Mouse (Mus musculus): ENCODE data around the gene Naxd. TPM values are rescaled to one million over a fixed set of nuclear protein-coding genes. Genes with fewer than 3 reads are reported as not detected.

Naxd gene
- polyA plus RNA-seq (2012; rRNA removed), result 26.0 and 29.5 TPM in 2 replicates

GRCm38 (mm10) chr8:11497017-11497990, at the start of gene Naxd:
Gene Naxd (plus strand): TSS chr8:11497506.

DNA sequence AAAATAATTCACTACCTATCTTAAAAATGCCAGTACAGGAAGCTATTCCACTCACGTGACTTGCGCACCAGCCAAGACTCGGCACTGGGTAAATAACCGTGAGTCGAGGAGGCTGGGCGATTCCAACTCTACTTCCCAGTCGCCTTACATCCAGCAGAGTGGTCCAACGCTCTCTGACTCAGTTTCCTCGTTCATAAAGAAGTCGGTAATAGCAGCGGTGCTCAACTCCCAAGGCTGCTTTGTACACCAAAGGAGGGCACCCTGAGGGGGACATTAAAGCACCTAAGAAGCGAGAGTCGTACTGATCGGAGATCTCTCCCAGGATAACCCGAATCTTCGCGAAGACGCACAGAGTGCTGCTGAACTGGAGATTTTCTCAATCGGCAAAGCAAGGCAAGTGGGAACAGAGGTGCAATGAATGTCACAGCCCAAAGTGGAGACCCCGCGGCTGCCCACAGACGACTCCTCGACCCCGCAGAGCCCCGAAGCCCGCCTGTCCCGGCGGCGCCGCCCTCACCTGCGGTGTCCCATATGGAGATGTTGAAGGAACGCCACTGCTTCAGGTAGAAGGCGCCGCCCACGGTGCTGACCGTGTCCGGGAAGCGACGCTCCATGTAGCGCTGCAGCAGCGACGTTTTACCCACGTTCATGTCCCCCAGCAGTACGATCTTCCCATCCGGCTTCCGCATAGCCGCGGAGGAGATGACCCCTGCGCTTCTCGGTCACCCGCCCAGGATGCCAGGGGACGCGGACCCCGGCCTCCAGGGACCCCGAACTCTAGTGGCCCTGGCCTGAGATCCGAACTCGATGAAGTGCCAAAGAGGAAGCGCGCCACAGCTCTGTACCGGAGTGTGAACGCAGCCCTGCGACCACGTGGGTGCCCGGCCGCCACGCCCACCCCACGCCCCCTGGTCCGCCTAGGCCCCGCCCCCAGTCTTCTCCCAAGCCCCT, 19.2 kb upstream of the Naxd start, which contains the start of gene Rab20:
Gene Rab20, minus strand, starts transcription at position 900 of the 951 bp plus-strand sequence.

GRCm38 (mm10) chr8:11550281-11550948, 53.1 kb downstream of the Naxd start, which contains the start of gene Cars2:
Gene Cars2 (minus strand): TSS chr8:11550783.

DNA sequence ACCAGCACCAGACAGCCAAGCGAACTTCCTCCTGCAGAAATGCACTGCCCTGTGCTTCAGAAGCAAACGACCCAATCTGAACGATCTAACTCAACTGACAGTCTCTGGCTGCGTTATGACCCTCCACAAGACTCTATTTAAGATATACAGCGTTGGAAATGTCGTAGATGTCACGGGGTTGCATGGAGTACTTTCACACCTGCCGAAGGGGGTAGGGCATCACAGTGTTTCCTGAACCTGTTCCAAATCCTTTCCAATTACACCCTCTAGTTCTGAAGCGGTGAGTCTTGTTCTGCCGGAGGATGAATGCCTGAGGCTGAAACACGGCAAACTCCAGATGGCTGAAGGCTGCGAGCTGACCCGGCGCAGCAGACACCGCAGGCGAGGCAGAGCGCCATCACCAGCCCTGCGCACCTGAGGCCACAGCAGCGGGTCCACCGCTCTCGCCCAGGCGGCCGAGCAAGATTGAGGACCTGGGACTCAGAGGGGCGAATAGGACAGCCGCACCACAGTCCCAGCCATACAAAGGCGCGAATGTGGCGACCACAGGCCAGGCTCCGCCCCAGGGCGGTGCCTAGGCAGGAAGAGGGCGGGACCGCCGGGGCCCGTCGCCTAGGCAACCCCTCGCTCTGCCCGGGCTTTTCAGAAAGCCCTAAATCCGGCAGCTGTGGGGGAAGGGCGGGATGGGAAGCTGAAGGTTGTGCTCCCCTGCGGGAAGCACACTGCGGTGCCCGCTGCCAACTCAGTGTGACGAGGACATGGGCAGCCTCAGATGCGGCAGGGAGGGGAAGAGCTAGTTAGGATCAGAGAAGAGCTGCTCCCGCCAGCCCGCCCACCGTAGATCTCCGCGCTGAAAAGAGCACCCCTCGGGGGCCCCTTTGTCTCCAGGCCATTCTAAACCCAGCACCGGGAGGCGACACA, 57.8 kb downstream of the Naxd start, which contains the start of gene Ing1:
Gene Ing1, plus strand, starts transcription at position 773 of the 921 bp plus-strand sequence.

Other genes starting within 250 kb of the Naxd start
- gene Col4a2, start 184.7 kb upstream of the Naxd start, polyA plus RNA-seq (2012; rRNA removed), result 4.6 and 4.9 TPM in 2 replicates
- gene Col4a1, start 184.7 kb upstream of the Naxd start, polyA plus RNA-seq (2012; rRNA removed), result 15.8 and 16.4 TPM in 2 replicates
- gene Rab20, start 18.8 kb upstream of the Naxd start, polyA plus RNA-seq (2012; rRNA removed), result 2.9 and 3.0 TPM in 2 replicates
- 17.7 and 18.1 TPM in 2 replicates for gene Cars2, start 53.3 kb downstream of the Naxd start, polyA plus RNA-seq (2012; rRNA removed)
- 15.8 and 18.7 TPM in 2 replicates for gene Ing1, start 58.1 kb downstream of the Naxd start, polyA plus RNA-seq (2012; rRNA removed)
- 24.5 and 27.5 TPM in 2 replicates for gene Ankrd10, start 138.3 kb downstream of the Naxd start, polyA plus RNA-seq (2012; rRNA removed)
- not detected in 2 replicates for gene 1700016D06Rik, start 203.6 kb downstream of the Naxd start, polyA plus RNA-seq (2012; rRNA removed)
- 6.4 and 7.2 TPM in 2 replicates for gene Arhgef7, start 230.2 kb downstream of the Naxd start, polyA plus RNA-seq (2012; rRNA removed)